Mouse (Mus musculus): ENCODE measurements around the gene Lman1l.

- TF ChIP-seq POLR2A (IDR thresholded peaks at IDR 0.05; ENCODE audit: low read depth, low read length) (no peak), CTCF (IDR thresholded peaks at IDR 0.05; ENCODE audit: borderline replicate concordance, insufficient read depth, low read length) (no peak)
Measured at GRCm38 (mm10) chr9:57568500-57568899, 52.1 kb downstream of the Lman1l start.
